Mouse (Mus musculus) lung, embryonic 16.5 days (tissue): ENCODE measurements around the gene Tbc1d15. TPM values are rescaled to one million over a fixed set of nuclear protein-coding genes. Genes with fewer than 3 reads are reported as not detected.
A peak's percentile ranks its signal among the peaks of the same experiment; 100 is the strongest.
"Not testable (repeated sequence)": the region's sequence is repeated elsewhere in the genome, so short reads cannot be mapped to it uniquely, and the experiment has no call there.

ENCODE experiments used
- ATAC-seq: fragments of 200-750 bp; cut with Nextera tagmentation; 2 replicates; pipeline ENCODE4 v1.8.0; 2017; ENCODE audit warnings: low read depth, mild to moderate bottlenecking, moderate library complexity
- H3K27ac ChIP-seq: fragments of 300-500 bp; sonication (generic); 2 replicates; pipeline ENCODE4 v1.5.1; 2014; ENCODE audit warnings: mild to moderate bottlenecking, control low read depth, low read length
- H3K27me3 ChIP-seq: fragments of 300-500 bp; sonication (generic); 2 replicates; pipeline ENCODE4 v1.6.1; 2014; ENCODE audit warnings: low read depth, low read length, mixed read lengths; ENCODE audit not compliant: control insufficient read depth, insufficient read depth
- H3K36me3 ChIP-seq: fragments of 300-500 bp; sonication (generic); 2 replicates; pipeline ENCODE4 v1.6.1; 2014; ENCODE audit warnings: low read length; ENCODE audit not compliant: control insufficient read depth, insufficient read depth
- H3K4me1 ChIP-seq: fragments of 300-500 bp; sonication (generic); replicated peaks from 2 replicates; pipeline ENCODE4 v1.6.1; 2014; ENCODE audit warnings: low read length, mixed read lengths; ENCODE audit not compliant: control insufficient read depth, insufficient read depth
- H3K4me2 ChIP-seq: fragments of 300-500 bp; sonication (generic); 2 replicates; pipeline ENCODE4 v1.6.1; 2014; ENCODE audit warnings: low read depth, low read length, control low read depth
- H3K4me3 ChIP-seq: fragments of 300-500 bp; sonication (generic); 2 replicates; pipeline ENCODE4 v1.5.1; 2014; ENCODE audit warnings: mild to moderate bottlenecking, low read length, control low read depth
- H3K9ac ChIP-seq: fragments of 300-500 bp; sonication (generic); 2 replicates; pipeline ENCODE4 v1.6.1; 2014; ENCODE audit warnings: low read length, control low read depth
- H3K9me3 ChIP-seq: fragments of 300-500 bp; sonication (generic); 2 replicates; pipeline ENCODE4 v1.6.1; 2016; ENCODE audit warnings: low read length; ENCODE audit not compliant: control insufficient read depth
- WGBS: fragments of 180-500 bp; shearing (Covaris S2); extraction: QIAGEN DNeasy Blood & Tissue Kit; methylation state at CpG from one replicate; pipeline ENCODE4 v1.1.7; 2014; 5-methylcytosine and 5-hydroxymethylcytosine counted together
- polyA plus RNA-seq: library from polyadenylated mRNA; unstranded; fragments of >200 nt; fragmentation: Nextera tagmentation; extraction: Ambion mirVana; gene quantifications from 2 replicates; pipeline ENCODE4 v1.2.1, GENCODE M21; 2015

The Tbc1d15 gene
- polyA plus RNA-seq, 1 experiment from 2014 or later, result 61.9 TPM

DNA sequence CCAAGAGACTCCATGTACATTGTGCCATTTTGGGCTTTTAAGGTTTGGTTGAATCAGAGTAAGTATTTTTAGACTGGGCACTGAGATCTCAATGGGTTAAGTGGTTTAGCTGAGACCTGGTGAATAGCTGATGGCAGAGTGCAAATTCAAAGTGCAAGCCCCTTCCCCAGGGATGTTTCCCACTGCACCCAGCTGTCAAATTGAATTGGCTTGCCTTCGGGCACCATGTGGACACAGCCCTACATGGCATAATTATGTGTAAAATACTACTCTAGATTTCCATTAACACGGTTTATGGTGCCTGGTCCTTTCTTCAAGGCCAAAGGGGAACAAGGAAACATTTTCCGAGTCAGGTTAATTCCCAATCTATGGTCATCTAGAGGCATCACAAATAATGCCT lies 70.2 kb downstream of the Tbc1d15 start:
- 66% methylated on average over 3 of the region's 3 CpGs for WGBS
- H3K9ac ChIP-seq, result no peak overlapping the region
- no peak for ATAC-seq
- no peaks in the 10 kb centered on the region for H3K9me3 ChIP-seq
- H3K4me1 ChIP-seq, result no peaks in the 10 kb centered on the region
- H3K27ac ChIP-seq, result no peak overlapping the region
- H3K36me3 ChIP-seq, result no peaks in the 10 kb centered on the region
- H3K27me3 ChIP-seq, result no peaks in the 10 kb centered on the region
- H3K4me2 ChIP-seq, result no peak overlapping the region
- no peak overlapping the region for H3K4me3 ChIP-seq

DNA sequence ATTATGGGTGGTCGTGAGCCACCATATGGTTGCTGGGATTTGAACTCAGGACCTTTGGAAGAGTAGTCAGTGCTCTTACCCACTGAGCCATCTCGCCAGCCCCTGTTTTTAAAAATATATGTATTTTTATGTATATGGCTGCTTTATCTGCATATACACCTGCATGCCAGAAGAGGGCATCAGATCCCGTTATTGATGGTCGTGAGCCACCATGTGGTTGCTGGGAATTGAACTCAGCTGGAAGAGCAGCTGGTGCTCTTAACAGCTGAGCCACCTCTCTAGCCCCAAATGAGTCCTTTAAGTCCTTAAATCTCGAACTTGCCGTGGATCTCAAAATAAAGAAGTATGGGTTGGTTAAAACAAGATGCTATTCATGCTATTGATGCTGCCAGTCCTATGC lies 73.2 kb downstream of the Tbc1d15 start:
- not testable (repeated sequence) for H3K9ac ChIP-seq, H3K4me3 ChIP-seq, H3K36me3 ChIP-seq, H3K27ac ChIP-seq, H3K27me3 ChIP-seq, H3K4me2 ChIP-seq, H3K9me3 ChIP-seq, H3K4me1 ChIP-seq, ATAC-seq
- 56% methylated on average over 6 of the region's 6 CpGs for WGBS

DNA sequence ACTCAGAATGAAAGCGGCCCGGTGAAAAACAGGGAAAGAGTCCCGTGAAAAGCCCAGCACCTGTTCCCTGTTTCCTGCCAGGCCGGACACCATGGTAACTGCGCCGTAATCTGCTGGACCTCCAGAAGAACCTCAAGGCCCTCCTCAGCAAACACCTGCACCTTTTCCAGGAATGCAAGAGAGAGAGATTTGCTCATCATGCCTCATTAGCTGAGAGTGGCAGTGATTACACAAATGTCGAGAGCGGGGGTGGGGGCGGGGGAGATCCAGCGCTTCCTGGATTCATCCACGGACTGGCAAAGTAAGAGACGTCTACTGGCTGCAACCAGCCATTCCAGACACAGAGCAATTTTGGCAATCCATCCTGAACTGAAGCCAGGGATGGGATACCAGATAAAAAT lies 75.7 kb downstream of the Tbc1d15 start:
- 39% methylated on average over 12 of the region's 12 CpGs for WGBS
- ATAC-seq, result peak; percentile 64
- Histone ChIP-seq H3K9ac (no peak overlapping the region), H3K9me3 (no peaks in the 10 kb centered on the region), H3K4me1 (no peaks in the 10 kb centered on the region; the same call in 1 of the 2 replicates), H3K27ac (no peak overlapping the region), H3K27me3 (no peaks in the 10 kb centered on the region), H3K36me3 (no peaks in the 10 kb centered on the region), H3K4me3 (no peak overlapping the region), H3K4me2 (peak overlapping the region; percentile 21)

DNA sequence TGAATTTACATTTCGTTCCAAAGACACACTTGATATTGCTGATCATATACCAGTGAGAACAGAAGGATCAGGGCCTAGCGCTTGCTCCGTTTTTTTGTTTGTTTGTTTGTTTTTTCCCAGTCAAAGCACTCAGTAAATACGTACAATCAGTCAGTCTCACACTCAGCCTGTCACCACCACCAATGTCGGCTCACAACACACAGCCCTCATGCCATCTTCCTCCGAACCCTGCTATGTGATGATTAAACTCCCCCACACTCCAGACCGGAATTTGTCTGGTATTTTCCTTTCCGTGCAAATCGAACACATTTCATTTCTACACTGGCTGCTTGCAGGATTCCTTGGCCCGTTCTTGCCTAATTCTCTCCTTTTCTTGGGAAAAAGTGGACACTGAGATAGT lies 77.9 kb downstream of the Tbc1d15 start:
- WGBS, result 59% methylated on average over 10 of the region's 10 CpGs
- H3K9me3 ChIP-seq, result no peaks in the 10 kb centered on the region
- H3K4me1 ChIP-seq, result no peaks in the 10 kb centered on the region; the same call in 1 of the 2 replicates
- ATAC-seq, result no peak
- H3K4me2 ChIP-seq, result no peak overlapping the region
- H3K4me3 ChIP-seq, result no peak overlapping the region
- no peaks in the 10 kb centered on the region for H3K27me3 ChIP-seq
- H3K9ac ChIP-seq, result no peak overlapping the region
- no peaks in the 10 kb centered on the region for H3K36me3 ChIP-seq
- no peak overlapping the region for H3K27ac ChIP-seq

DNA sequence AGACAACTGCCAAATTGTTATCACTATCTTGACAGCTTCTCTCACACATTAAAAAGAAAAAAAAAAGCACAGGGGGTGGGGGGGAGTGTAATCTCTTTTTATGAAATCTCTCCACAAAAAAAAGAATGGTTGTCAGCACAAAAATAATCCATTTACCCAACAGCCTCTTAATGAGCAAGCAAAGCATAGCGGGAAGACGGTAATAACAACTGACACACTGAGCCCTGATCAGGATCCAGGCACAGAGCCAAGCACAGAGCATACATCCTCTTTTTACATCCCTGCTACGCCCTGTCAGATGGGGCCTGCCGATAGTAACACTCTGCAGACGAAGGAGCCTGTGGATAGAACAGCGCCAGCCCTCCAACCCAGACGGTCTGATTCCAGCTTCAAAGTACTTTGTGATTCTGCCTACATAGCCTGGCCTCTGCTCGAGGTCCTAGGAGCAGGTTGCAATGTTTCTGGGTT lies 79.9 kb downstream of the Tbc1d15 start:
- H3K4me2 ChIP-seq, result no peak overlapping the region
- H3K36me3 ChIP-seq, result no peaks in the 10 kb centered on the region
- H3K27ac ChIP-seq, result no peak overlapping the region
- 0 out of 2 replicates have a peak, but pooled peaks have one; percentile 36 for ATAC-seq
- no peaks in the 10 kb centered on the region for H3K27me3 ChIP-seq
- H3K9ac ChIP-seq, result no peak overlapping the region
- H3K4me3 ChIP-seq, result no peak overlapping the region
- no peaks in the 10 kb centered on the region for H3K9me3 ChIP-seq
- 25% methylated on average over 8 of the region's 8 CpGs for WGBS
- H3K4me1 ChIP-seq, result no peaks in the 10 kb centered on the region; the same call in 1 of the 2 replicates

DNA sequence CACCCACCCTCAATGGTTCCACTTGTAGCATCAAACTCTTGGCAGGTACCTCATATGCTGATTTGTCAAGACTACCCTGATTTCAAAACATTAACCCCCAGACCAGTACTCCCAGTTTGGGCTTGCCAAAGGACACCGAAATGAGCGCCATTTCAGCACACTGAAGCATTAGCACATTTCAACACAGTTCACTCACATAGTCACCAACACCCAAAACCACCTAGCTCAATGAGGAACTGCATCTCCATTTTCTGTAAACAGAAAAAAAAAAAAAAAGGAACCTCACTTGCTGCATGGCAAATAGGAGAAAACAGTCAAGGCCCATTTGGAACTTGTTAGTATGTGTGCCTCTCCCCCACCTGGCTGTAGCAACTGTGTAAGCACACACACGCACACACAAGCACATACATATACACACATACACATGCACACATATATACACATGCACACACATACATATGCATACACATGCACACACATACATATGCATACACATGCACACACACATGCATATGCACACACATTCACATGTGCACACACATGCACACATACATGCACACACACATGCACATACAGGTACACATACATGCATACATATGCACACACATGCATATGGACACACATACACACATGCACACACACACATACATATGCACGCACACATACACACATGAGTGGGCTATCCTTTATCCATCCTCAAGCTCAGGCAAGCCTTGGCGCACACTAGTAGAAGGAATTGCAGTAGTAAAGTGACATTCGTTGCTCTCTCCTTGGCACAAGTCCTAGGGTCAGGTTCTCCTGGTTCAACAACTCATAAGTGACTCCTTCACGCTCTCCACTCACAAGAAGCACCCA lies 80.5 kb downstream of the Tbc1d15 start:
- Histone ChIP-seq H3K27me3 (no peaks in the 10 kb centered on the region), H3K9ac (no peak overlapping the region), H3K4me2 (no peak overlapping the region), H3K4me3 (no peak overlapping the region), H3K4me1 (no peaks in the 10 kb centered on the region; the same call in 1 of the 2 replicates), H3K27ac (no peak overlapping the region), H3K9me3 (no peaks in the 10 kb centered on the region), H3K36me3 (no peaks in the 10 kb centered on the region)
- 0 out of 2 replicates have a peak, but pooled peaks have one; percentile 10 for ATAC-seq
- 64% methylated on average over 7 of the region's 7 CpGs for WGBS

DNA sequence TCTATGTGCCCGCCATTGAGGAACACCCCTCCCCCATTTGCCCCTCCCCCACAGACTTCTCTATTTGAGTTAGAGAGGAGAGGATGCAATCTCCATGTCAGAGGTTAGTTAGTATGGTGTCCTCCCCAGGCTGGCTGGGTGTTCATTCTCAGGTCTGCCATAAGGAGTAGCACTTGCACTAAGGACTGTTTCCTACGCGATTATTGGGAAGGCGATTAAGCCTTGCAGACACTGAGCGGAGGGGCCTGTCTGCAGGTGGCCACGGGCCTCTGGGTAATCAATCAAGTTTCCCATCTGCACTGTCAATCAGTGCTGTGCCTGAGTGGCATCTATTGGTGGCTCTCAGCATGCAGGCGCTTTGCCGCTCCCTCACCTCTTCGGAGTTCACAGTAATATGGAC lies 81.9 kb downstream of the Tbc1d15 start:
- Histone ChIP-seq H3K9ac (no peak overlapping the region), H3K4me2 (no peak overlapping the region), H3K9me3 (no peaks in the 10 kb centered on the region), H3K36me3 (no peaks in the 10 kb centered on the region), H3K4me3 (no peak overlapping the region), H3K27ac (no peak overlapping the region), H3K4me1 (no peaks in the 10 kb centered on the region; the same call in 1 of the 2 replicates), H3K27me3 (no peaks in the 10 kb centered on the region)
- ATAC-seq, result no peak
- 20% methylated on average over 9 of the region's 9 CpGs for WGBS

DNA sequence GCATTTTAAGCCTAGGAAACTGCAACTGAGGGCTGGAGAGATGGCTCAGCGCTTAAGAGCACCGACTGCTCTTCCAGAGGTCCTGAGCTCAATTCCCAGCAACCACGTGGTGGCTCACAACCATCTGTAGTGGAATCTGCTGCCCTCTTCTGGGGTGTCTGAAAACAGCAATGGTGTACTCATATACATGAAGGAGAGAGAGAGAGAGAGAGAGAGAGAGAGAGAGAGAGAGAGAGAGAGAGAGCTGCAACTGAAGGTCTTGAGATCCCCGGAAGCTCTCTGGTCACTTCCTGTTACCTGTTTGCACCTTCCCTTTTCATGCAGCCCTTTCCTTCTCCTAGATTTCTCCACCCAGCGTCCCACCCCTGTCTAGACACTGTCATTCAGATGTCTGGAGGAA lies 91.0 kb downstream of the Tbc1d15 start:
- no peak overlapping the region for H3K4me3 ChIP-seq
- H3K27ac ChIP-seq, result no peak overlapping the region
- no peak overlapping the region for H3K9ac ChIP-seq
- no peaks in the 10 kb centered on the region for H3K36me3 ChIP-seq
- WGBS, result 65% methylated on average over 5 of the region's 5 CpGs
- H3K4me2 ChIP-seq, result no peak overlapping the region
- H3K4me1 ChIP-seq, result no peaks in the 10 kb centered on the region
- no peaks in the 10 kb centered on the region for H3K27me3 ChIP-seq
- ATAC-seq, result no peak
- no peaks in the 10 kb centered on the region for H3K9me3 ChIP-seq
